Mouse (Mus musculus) myocyte (in vitro differentiated cells): Measurements from ENCODE around the gene Ccdc174. TPM values are rescaled to one million over a fixed set of nuclear protein-coding genes. Genes with fewer than 3 reads are reported as not detected.

Experiments
- H3K27me3 ChIP-seq: one replicate; pipeline ENCODE4 v1.6.1; 2011; ENCODE audit not compliant: control insufficient read depth, insufficient read depth, insufficient read length
- H3K36me3 ChIP-seq: one replicate; pipeline ENCODE4 v1.6.1; 2011; ENCODE audit not compliant: control insufficient read depth, insufficient read depth
- H3K4me2 ChIP-seq: one replicate; pipeline ENCODE4 v1.6.1; 2011; ENCODE audit warnings: low read depth, control low read depth
- H3K4me3 ChIP-seq: one replicate; pipeline ENCODE4 v1.5.1; 2011; ENCODE audit warnings: mild to moderate bottlenecking, control low read depth, moderate library complexity
- H3K79me2 ChIP-seq: one replicate; pipeline ENCODE4 v1.6.1; 2011; ENCODE audit not compliant: control insufficient read depth, insufficient read depth
- H3ac ChIP-seq: one replicate; pipeline ENCODE4 v1.6.1; 2011; ENCODE audit not compliant: control insufficient read depth, insufficient read length
- CEBPB ChIP-seq: IDR thresholded peaks from 2 replicates; pipeline ENCODE4 v1.6.1; 2011; ENCODE audit warnings: mild to moderate bottlenecking, moderate library complexity; ENCODE audit not compliant: poor library complexity, insufficient read depth, severe bottlenecking
- E2F4 ChIP-seq: IDR thresholded peaks from one replicate; pipeline ENCODE4 v1.6.1; 2011; ENCODE audit warnings: mild to moderate bottlenecking, control low read depth, moderate library complexity; ENCODE audit not compliant: insufficient read depth
- MAX ChIP-seq: IDR thresholded peaks from one replicate; pipeline ENCODE4 v1.6.1; 2011; ENCODE audit warnings: low read depth, mild to moderate bottlenecking, control low read depth
- MYOD1 ChIP-seq, 3 experiments: IDR thresholded peaks; one replicate each; pipeline ENCODE4 v1.6.1; 2011; ENCODE audit warnings: control low read depth in 2 of 3, low read depth in 2 of 3, mild to moderate bottlenecking in 2 of 3, moderate library complexity in 1 of 3; ENCODE audit not compliant: insufficient read length in 2 of 3, control insufficient read depth in 1 of 3
- MYOG ChIP-seq, 3 experiments: IDR thresholded peaks; one replicate each; pipeline ENCODE4 v1.6.1; 2011; ENCODE audit warnings: control low read depth in 2 of 3, low read depth in 2 of 3, mild to moderate bottlenecking in 2 of 3; ENCODE audit not compliant: insufficient read length in 2 of 3, control insufficient read depth in 1 of 3, insufficient read depth in 1 of 3
- POLR2A ChIP-seq: IDR thresholded peaks from one replicate; pipeline ENCODE4 v1.6.1; 2011; ENCODE audit warnings: low read depth, mild to moderate bottlenecking, control low read depth, moderate library complexity; ENCODE audit not compliant: insufficient read length
- POLR2AphosphoS2 ChIP-seq: IDR thresholded peaks from one replicate; pipeline ENCODE4 v1.6.1; 2011; ENCODE audit warnings: low read depth, control low read depth; ENCODE audit not compliant: insufficient read length
- REST ChIP-seq: IDR thresholded peaks from one replicate; pipeline ENCODE4 v1.6.1; 2011; ENCODE audit warnings: mild to moderate bottlenecking, control low read depth, moderate library complexity; ENCODE audit not compliant: insufficient read depth, insufficient read length
- SRF ChIP-seq: IDR thresholded peaks from one replicate; pipeline ENCODE4 v1.6.1; 2011; ENCODE audit warnings: low read depth; ENCODE audit not compliant: control insufficient read depth, insufficient read length
- TCF12 ChIP-seq: IDR thresholded peaks from one replicate; pipeline ENCODE4 v1.6.1; 2011; ENCODE audit warnings: mild to moderate bottlenecking, control low read depth; ENCODE audit not compliant: poor library complexity, insufficient read depth, severe bottlenecking
- TCF3 ChIP-seq: IDR thresholded peaks from one replicate; pipeline ENCODE4 v1.6.1; 2011; ENCODE audit warnings: low read depth, control low read depth; ENCODE audit not compliant: insufficient read length
- USF1 ChIP-seq: IDR thresholded peaks from one replicate; pipeline ENCODE4 v1.6.1; 2011; ENCODE audit warnings: low read depth, mild to moderate bottlenecking, control low read depth, moderate library complexity
- polyA plus RNA-seq: library from polyadenylated mRNA; unstranded; fragments of >200 nt; fragmentation: generic; extraction: Trizol; gene quantifications from one replicate; pipeline ENCODE4 v1.2.1, GENCODE M21; 2012; ENCODE audit warnings: missing spikeins

The Ccdc174 gene
- polyA plus RNA-seq, 1 experiment: 6.5 TPM

DNA sequence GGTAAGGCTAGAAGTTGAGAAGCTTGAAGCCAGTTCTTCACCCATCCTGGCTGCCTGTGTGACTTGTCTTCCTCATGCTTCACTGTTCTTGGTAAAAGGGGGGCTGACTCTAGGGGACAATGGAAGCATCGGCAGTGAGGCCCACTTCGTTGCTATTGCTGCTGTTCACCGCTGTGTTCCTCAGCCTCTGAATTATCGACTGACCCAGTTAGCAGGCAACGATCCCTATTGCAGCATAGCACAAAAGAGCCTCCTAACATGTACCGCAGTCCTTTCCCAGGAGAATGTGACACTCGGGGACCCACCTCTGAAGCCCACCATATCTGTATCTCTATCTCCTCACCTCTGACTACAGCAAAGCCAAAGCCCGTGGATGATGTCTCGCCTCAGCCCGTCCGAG is 39.9 kb downstream of the Ccdc174 start:
- H3K79me2 ChIP-seq: no peaks in the 10 kb centered on the region
- TF ChIP-seq TCF12: no peak
- TF ChIP-seq MYOG (IDR thresholded peaks at IDR 0.05; ENCODE audit: control insufficient read depth in 1 of 3, insufficient read depth in 1 of 3, insufficient read length in 2 of 3, low read depth in 2 of 3): no peak
- TF ChIP-seq POLR2A: no peak
- no peak for TF ChIP-seq MYOD1 (IDR thresholded peaks at IDR 0.05; ENCODE audit: control insufficient read depth in 1 of 3, insufficient read length in 2 of 3, low read depth in 2 of 3)
- TF ChIP-seq REST: no peak
- H3K4me2 ChIP-seq: no peak overlapping the region
- no peaks in the 10 kb centered on the region for H3K36me3 ChIP-seq
- no peak overlapping the region for H3ac ChIP-seq
- H3K27me3 ChIP-seq: peaks cover 28% of the 10 kb centered on the region
- no peak overlapping the region for H3K4me3 ChIP-seq

DNA sequence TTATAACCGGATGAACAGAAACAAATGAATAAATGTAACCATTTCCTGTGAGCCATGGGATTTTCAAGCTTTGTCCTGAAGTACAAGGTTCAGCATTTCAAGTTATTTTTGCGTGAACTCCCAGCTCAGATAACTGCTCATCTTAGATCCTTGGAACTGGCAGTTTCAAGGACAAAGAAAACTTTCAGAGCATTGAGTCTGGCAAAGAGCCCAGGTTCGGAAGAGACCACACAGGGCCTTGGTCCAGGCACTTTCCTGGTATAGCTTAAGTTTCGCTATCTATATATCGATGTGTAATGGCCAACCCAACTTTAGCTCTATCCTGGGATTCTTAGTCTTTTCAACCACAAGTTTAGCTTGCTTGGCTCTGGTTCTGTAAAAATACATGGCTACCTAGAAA is 53.4 kb downstream of the Ccdc174 start:
- Histone ChIP-seq H3K27me3 (peaks cover 68% of the 10 kb centered on the region), H3K4me3 (no peak overlapping the region), H3K79me2 (no peaks in the 10 kb centered on the region), H3ac (no peak overlapping the region), H3K36me3 (no peaks in the 10 kb centered on the region), H3K4me2 (no peak overlapping the region)
- TF ChIP-seq TCF12 (no peak), MAX (no peak), POLR2A (no peak), TCF3 (no peak), MYOD1 (IDR thresholded peaks at IDR 0.05; ENCODE audit: control insufficient read depth in 1 of 3, insufficient read length in 2 of 3, low read depth in 2 of 3) (no peak), E2F4 (no peak), USF1 (no peak), POLR2AphosphoS2 (no peak), SRF (no peak), MYOG (IDR thresholded peaks at IDR 0.05; ENCODE audit: control insufficient read depth in 1 of 3, insufficient read depth in 1 of 3, insufficient read length in 2 of 3, low read depth in 2 of 3) (no peak), CEBPB (no peak), REST (no peak)

DNA sequence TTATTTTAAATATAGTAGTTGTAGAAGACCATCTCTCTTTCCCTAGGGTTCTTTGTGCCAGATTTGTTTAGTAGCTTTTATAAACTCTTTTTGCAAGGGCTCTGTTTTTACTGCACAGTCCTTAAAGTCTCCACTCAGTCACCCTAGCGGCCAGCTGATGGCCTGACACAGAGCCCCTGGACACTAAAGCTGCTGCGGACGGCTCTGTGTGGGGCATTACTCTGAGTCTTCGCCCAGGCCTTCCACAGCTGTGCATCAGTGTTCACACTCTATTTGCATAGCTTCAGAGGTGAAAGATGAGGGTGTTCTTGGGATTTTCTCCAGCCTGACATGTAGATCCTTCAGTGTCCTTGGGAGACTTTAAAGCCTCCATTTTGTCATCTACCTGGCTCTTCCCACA is 60.6 kb downstream of the Ccdc174 start:
- no peaks in the 10 kb centered on the region for H3K36me3 ChIP-seq
- H3K4me3 ChIP-seq: no peak overlapping the region
- no peaks in the 10 kb centered on the region for H3K79me2 ChIP-seq
- H3ac ChIP-seq: no peak overlapping the region
- H3K4me2 ChIP-seq: no peak overlapping the region
- no peak for TF ChIP-seq REST
- TF ChIP-seq MYOD1 (IDR thresholded peaks at IDR 0.05; ENCODE audit: control insufficient read depth in 1 of 3, insufficient read length in 2 of 3, low read depth in 2 of 3): no peak
- TF ChIP-seq POLR2AphosphoS2: no peak
- no peak for TF ChIP-seq POLR2A
- no peak for TF ChIP-seq E2F4
- TF ChIP-seq TCF12: no peak
- TF ChIP-seq CEBPB: no peak
- no peak for TF ChIP-seq MYOG (IDR thresholded peaks at IDR 0.05; ENCODE audit: control insufficient read depth in 1 of 3, insufficient read depth in 1 of 3, insufficient read length in 2 of 3, low read depth in 2 of 3)
- TF ChIP-seq SRF: no peak
- no peak for TF ChIP-seq USF1
- TF ChIP-seq MAX: no peak
- no peak for TF ChIP-seq TCF3
- H3K27me3 ChIP-seq: peaks cover 49% of the 10 kb centered on the region

- no peak overlapping the region for H3ac ChIP-seq
- no peaks in the 10 kb centered on the region for H3K79me2 ChIP-seq
- no peaks in the 10 kb centered on the region for H3K36me3 ChIP-seq
- H3K4me3 ChIP-seq: no peak overlapping the region
- no peak for TF ChIP-seq MYOD1 (IDR thresholded peaks at IDR 0.05; ENCODE audit: control insufficient read depth in 1 of 3, insufficient read length in 2 of 3, low read depth in 2 of 3)
- no peak for TF ChIP-seq E2F4
- TF ChIP-seq POLR2AphosphoS2: no peak
- no peak for TF ChIP-seq REST
- TF ChIP-seq CEBPB: no peak
- no peak overlapping the region for H3K4me2 ChIP-seq
- H3K27me3 ChIP-seq: peaks cover 52% of the 10 kb centered on the region
These were observed 70.6 kb downstream of the Ccdc174 start for GRCm38 (mm10) chr6:91948426-91948825.

Other genes starting within 250 kb of the Ccdc174 start
- gene Slc6a6, start 194.0 kb upstream of the Ccdc174 start, polyA plus RNA-seq: 98.2 TPM
- 1.9 TPM for gene Grip2, start 50.8 kb upstream of the Ccdc174 start, polyA plus RNA-seq
- gene 4930590J08Rik, start 24.8 kb downstream of the Ccdc174 start, polyA plus RNA-seq: 0.32 TPM
- not detected for gene Fgd5, start 100.8 kb downstream of the Ccdc174 start, polyA plus RNA-seq
- gene Nr2c2, start 213.3 kb downstream of the Ccdc174 start, polyA plus RNA-seq: 5.8 TPM